Mouse (Mus musculus): ENCODE data around the gene Cdc42bpa. TPM values are rescaled to one million over a fixed set of nuclear protein-coding genes. Genes with fewer than 3 reads are reported as not detected.
A peak's percentile ranks its signal among the peaks of the same experiment; 100 is the strongest.

Gene Cdc42bpa
- polyA plus RNA-seq, 1 experiment from 2014 or later = 33.6 TPM

DNA sequence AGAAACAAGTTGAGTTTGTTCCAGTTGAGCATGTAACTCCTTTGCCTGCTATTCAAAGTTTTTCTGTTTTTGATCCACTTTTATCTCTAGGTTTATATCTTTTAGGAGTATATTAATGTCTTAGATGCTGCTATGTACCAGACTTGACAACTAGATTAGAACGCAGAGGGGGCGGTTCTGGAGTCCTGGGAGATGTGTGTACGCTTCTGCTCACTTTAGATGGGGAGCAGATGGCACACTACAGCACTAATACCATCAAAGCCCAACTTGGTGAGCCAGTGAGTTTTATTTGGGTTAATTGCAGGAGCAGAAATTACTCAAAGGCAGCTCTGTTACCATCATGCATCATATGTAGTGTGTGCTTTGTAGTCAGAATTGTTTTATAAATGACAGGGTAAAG lies 77.2 kb downstream of the Cdc42bpa start:
- ATAC-seq (ENCODE audit: low read depth) = no peak
- 69% methylated on average over 3 of the region's 3 CpGs for WGBS
- H3K4me3 ChIP-seq (ENCODE audit: low read depth, low read length) = no peak overlapping the region

DNA sequence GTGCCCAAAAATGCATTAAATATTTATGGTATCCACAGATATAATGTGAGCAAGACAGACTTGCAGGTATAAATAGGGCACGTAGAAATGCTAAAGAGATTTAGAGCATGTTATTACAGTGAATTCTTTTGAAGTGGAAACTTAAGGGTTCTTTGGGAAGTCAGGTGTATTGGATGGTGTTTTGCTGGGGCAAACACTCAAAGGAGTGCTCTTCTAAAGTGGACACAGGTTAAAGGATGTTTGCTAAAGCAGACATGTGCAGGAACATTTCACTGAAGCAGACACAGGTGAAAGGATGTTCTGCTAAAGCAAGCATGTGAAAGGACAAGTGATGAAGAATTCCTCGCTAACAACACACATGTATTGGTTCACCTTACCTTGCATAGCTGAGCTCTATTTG lies 83.9 kb downstream of the Cdc42bpa start:
- 91% methylated on average over 2 of the region's 2 CpGs for WGBS
- no peak overlapping the region for H3K9ac ChIP-seq (replicated peaks; ENCODE audit: low read depth, low read length)
- ATAC-seq (ENCODE audit: low read depth) = no peak
- no peak overlapping the region for H3K27ac ChIP-seq (ENCODE audit: low read depth, low read length)
- no peaks in the 10 kb centered on the region for H3K36me3 ChIP-seq (ENCODE audit: control insufficient read depth, insufficient read depth, low read length)
- H3K4me1 ChIP-seq (ENCODE audit: control insufficient read depth, insufficient read depth, low read length) = no peaks in the 10 kb centered on the region
- H3K4me3 ChIP-seq (ENCODE audit: low read depth, low read length) = no peak overlapping the region
- H3K9me3 ChIP-seq (ENCODE audit: control insufficient read depth, low read length) = no peaks in the 10 kb centered on the region
- no peaks in the 10 kb centered on the region for H3K27me3 ChIP-seq (ENCODE audit: control insufficient read depth, insufficient read depth, low read length)
- H3K4me2 ChIP-seq (ENCODE audit: low read depth, low read length) = no peak overlapping the region

More for the DNA sequence above, 77.2 kb downstream of the Cdc42bpa start:
- Histone ChIP-seq H3K36me3 (ENCODE audit: control insufficient read depth, insufficient read depth, low read length) (no peaks in the 10 kb centered on the region), H3K27ac (ENCODE audit: low read depth, low read length) (no peak overlapping the region), H3K4me2 (ENCODE audit: low read depth, low read length) (no peak overlapping the region), H3K4me1 (ENCODE audit: control insufficient read depth, insufficient read depth, low read length) (no peaks in the 10 kb centered on the region), H3K9me3 (ENCODE audit: control insufficient read depth, low read length) (no peaks in the 10 kb centered on the region), H3K9ac (replicated peaks; ENCODE audit: low read depth, low read length) (no peak overlapping the region), H3K27me3 (ENCODE audit: control insufficient read depth, insufficient read depth, low read length) (no peaks in the 10 kb centered on the region)

DNA sequence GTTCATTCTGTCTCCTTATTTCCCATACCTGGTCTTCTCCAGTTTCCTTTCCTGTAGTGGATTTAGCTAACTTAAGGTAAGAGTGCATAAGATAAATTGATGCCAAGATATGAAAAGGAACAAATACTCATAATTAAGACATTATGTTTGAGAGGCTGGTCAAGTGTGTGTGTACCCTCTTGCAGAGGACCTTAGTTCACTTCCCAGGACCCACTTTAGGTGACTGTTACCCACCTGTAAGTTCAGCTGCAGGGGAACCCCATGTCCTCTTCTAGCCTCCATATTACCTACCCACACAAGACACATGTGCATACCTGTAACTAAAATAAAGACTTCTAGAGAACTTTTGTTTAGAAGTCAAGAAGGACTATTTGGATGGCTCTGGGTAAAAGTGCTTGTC lies 84.9 kb downstream of the Cdc42bpa start:
- H3K27ac ChIP-seq (ENCODE audit: low read depth, low read length) = no peak overlapping the region
- H3K27me3 ChIP-seq (ENCODE audit: control insufficient read depth, insufficient read depth, low read length) = no peaks in the 10 kb centered on the region
- H3K4me3 ChIP-seq (ENCODE audit: low read depth, low read length) = no peak overlapping the region
- no peaks in the 10 kb centered on the region for H3K9me3 ChIP-seq (ENCODE audit: control insufficient read depth, low read length)
- ATAC-seq (ENCODE audit: low read depth) = no peak
- H3K36me3 ChIP-seq (ENCODE audit: control insufficient read depth, insufficient read depth, low read length) = no peaks in the 10 kb centered on the region
- H3K9ac ChIP-seq (replicated peaks; ENCODE audit: low read depth, low read length) = no peak overlapping the region
- H3K4me1 ChIP-seq (ENCODE audit: control insufficient read depth, insufficient read depth, low read length) = no peaks in the 10 kb centered on the region
- H3K4me2 ChIP-seq (ENCODE audit: low read depth, low read length) = no peak overlapping the region

DNA sequence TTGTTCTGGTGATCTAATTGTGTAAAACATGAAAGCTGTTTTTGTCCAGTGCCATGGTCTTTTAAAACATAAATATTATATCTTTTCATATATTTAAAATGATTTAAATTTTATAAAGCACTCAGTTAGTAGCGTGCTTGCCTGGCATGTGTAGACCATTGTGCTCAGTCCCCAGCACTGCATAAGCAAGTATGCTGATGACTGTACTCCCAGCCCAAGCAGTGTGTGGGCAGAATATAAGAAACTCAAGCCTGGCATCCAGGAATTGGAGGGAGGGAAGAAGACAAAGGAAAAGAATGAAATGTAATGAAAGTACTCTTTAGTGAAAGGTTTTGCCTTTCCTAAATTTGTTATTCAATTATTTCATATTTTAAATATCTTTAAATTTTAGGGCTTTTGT lies 128.9 kb downstream of the Cdc42bpa start:
- Histone ChIP-seq H3K9ac (replicated peaks; ENCODE audit: low read depth, low read length) (no peak overlapping the region), H3K27ac (ENCODE audit: low read depth, low read length) (no peak overlapping the region), H3K9me3 (ENCODE audit: control insufficient read depth, low read length) (no peaks in the 10 kb centered on the region), H3K36me3 (ENCODE audit: control insufficient read depth, insufficient read depth, low read length) (no peaks in the 10 kb centered on the region), H3K4me1 (ENCODE audit: control insufficient read depth, insufficient read depth, low read length) (no peaks in the 10 kb centered on the region), H3K4me3 (ENCODE audit: low read depth, low read length) (no peak overlapping the region), H3K27me3 (ENCODE audit: control insufficient read depth, insufficient read depth, low read length) (no peaks in the 10 kb centered on the region), H3K4me2 (ENCODE audit: low read depth, low read length) (no peak overlapping the region)
- WGBS = 88% methylated on average over 1 of the region's 1 CpGs
- ATAC-seq (ENCODE audit: low read depth) = no peak

DNA sequence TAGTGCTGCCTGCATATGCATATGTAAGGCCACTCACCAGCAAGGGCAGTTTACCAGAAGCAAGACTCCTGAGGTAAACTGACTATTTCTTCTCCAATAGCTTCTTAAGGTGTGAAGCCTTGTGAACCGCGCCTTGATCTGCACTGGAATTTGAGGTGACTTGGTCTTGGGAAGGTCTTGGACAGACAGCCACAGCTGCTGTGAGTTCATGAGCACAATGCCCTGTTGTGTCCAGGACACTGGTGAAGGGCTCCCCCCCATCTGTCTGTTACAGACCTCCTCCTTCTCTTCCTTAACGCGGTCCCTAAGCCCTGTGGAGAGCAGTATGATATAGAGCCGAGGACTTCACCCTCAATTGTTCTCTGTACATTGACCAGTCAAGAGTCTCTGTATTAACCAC lies 138.2 kb downstream of the Cdc42bpa start:
- Histone ChIP-seq H3K4me2 (ENCODE audit: low read depth, low read length) (no peak overlapping the region), H3K4me3 (ENCODE audit: low read depth, low read length) (no peak overlapping the region), H3K9ac (replicated peaks; ENCODE audit: low read depth, low read length) (no peak overlapping the region), H3K4me1 (ENCODE audit: control insufficient read depth, insufficient read depth, low read length) (no peaks in the 10 kb centered on the region), H3K36me3 (ENCODE audit: control insufficient read depth, insufficient read depth, low read length) (0 out of 2 replicates have a peak, but pooled peaks cover 10% of the 10 kb centered on the region), H3K9me3 (ENCODE audit: control insufficient read depth, low read length) (no peaks in the 10 kb centered on the region), H3K27me3 (ENCODE audit: control insufficient read depth, insufficient read depth, low read length) (no peaks in the 10 kb centered on the region), H3K27ac (ENCODE audit: low read depth, low read length) (no peak overlapping the region)
- no peak for ATAC-seq (ENCODE audit: low read depth)
- WGBS = 91% methylated on average over 5 of the region's 5 CpGs

DNA sequence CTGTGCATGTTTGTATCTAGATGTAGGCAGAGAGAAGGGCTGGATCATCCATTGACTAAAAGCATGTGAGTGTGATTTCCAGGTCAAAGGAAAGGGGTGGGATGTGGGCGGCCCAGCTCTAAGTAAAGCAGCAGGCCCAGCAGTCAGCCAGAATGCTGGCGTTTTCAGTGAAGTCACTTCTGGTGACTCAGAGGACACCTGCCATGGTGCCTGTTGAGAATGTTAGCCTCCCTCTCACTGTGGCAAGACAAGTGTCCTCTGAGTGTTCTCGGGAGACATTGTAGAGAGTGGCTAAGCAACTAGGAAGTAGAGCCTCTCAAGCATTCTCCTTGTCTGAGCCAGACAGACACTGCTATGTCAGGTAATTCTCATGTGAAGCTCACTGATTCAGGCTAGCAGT lies 144.3 kb downstream of the Cdc42bpa start:
- Histone ChIP-seq H3K9ac (replicated peaks; ENCODE audit: low read depth, low read length) (no peak overlapping the region), H3K4me1 (ENCODE audit: control insufficient read depth, insufficient read depth, low read length) (peaks cover 6% of the 10 kb centered on the region; the same call in 1 of the 2 replicates), H3K4me3 (ENCODE audit: low read depth, low read length) (no peak overlapping the region), H3K9me3 (ENCODE audit: control insufficient read depth, low read length) (no peaks in the 10 kb centered on the region), H3K27ac (ENCODE audit: low read depth, low read length) (no peak overlapping the region), H3K27me3 (ENCODE audit: control insufficient read depth, insufficient read depth, low read length) (no peaks in the 10 kb centered on the region), H3K36me3 (ENCODE audit: control insufficient read depth, insufficient read depth, low read length) (no peaks in the 10 kb centered on the region), H3K4me2 (ENCODE audit: low read depth, low read length) (no peak overlapping the region)
- ATAC-seq (ENCODE audit: low read depth) = no peak
- 67% methylated on average over 3 of the region's 3 CpGs for WGBS

DNA sequence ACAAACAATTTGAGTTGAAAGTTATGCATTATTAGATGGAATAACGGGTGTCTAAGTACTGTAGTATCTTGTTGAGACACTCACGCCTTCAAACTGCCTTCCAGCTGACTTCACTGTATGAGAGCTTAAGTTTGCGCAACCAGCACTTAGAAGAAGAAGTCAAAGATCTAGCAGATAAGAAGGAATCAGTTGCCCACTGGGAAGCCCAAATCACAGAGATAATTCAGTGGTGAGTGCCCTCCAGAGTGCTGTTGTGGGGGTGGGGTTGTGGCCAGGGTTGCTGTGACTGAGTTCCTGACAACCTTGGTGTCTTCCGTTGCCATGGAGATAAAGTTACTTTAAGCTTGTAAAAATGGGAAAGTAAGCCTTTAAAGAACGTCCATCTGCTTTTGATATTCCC lies 148.8 kb downstream of the Cdc42bpa start:
- WGBS = 75% methylated on average over 5 of the region's 5 CpGs
- no peak overlapping the region for H3K27ac ChIP-seq (ENCODE audit: low read depth, low read length)
- peaks cover 6% of the 10 kb centered on the region; the same call in 1 of the 2 replicates for H3K4me1 ChIP-seq (ENCODE audit: control insufficient read depth, insufficient read depth, low read length)
- 0 out of 2 replicates have a peak, but pooled peaks cover 5% of the 10 kb centered on the region for H3K36me3 ChIP-seq (ENCODE audit: control insufficient read depth, insufficient read depth, low read length)
- no peaks in the 10 kb centered on the region for H3K27me3 ChIP-seq (ENCODE audit: control insufficient read depth, insufficient read depth, low read length)
- H3K4me3 ChIP-seq (ENCODE audit: low read depth, low read length) = no peak overlapping the region
- H3K4me2 ChIP-seq (ENCODE audit: low read depth, low read length) = no peak overlapping the region
- no peak for ATAC-seq (ENCODE audit: low read depth)
- no peaks in the 10 kb centered on the region for H3K9me3 ChIP-seq (ENCODE audit: control insufficient read depth, low read length)
- H3K9ac ChIP-seq (replicated peaks; ENCODE audit: low read depth, low read length) = no peak overlapping the region

DNA sequence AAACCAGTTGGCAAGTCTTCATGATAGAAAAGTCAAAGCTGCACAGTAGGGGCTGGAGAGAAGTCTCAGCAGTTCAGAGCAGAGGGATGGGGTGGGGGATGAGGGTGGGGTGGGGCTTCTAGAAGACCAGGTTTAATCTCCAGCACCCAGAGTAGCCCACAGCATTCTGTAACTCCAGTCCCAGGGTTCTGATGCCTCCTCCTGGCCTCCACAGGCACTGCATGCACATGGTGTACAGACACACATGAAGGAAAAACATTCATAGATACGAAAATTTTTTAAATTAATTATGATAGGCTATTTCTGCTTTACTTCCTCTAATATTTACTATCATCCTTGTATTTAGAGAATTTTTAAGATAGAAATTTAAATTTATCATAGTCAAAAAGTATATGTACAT lies 156.3 kb downstream of the Cdc42bpa start:
- Histone ChIP-seq H3K27ac (ENCODE audit: low read depth, low read length) (no peak overlapping the region), H3K27me3 (ENCODE audit: control insufficient read depth, insufficient read depth, low read length) (no peaks in the 10 kb centered on the region), H3K4me1 (ENCODE audit: control insufficient read depth, insufficient read depth, low read length) (peaks cover 3% of the 10 kb centered on the region; the same call in 1 of the 2 replicates), H3K36me3 (ENCODE audit: control insufficient read depth, insufficient read depth, low read length) (0 out of 2 replicates have a peak, but pooled peaks cover 6% of the 10 kb centered on the region), H3K4me3 (ENCODE audit: low read depth, low read length) (no peak overlapping the region), H3K9ac (replicated peaks; ENCODE audit: low read depth, low read length) (no peak overlapping the region), H3K9me3 (ENCODE audit: control insufficient read depth, low read length) (no peaks in the 10 kb centered on the region), H3K4me2 (ENCODE audit: low read depth, low read length) (no peak overlapping the region)
- 83% methylated on average over 1 of the region's 1 CpGs for WGBS
- ATAC-seq (ENCODE audit: low read depth) = no peak

DNA sequence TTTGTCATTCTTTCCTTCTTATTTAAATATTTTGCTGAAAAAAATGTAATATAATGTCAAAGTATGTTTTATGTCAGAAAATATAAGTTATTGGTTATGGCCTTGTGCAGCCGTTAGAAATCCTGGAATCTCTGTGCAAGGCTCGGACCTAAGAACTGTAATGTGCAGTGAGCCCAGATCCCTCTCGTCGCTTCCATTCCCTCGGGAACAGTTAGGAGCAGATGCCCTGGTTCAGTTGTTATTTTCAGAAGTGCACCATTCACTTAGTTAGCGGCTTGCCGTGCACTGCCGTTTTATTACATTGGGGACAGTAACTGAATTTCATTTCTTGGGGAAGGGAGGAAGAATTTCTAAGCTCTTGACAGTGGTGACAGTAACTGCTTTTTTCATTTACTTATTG lies 158.0 kb downstream of the Cdc42bpa start:
- no peak overlapping the region for H3K4me2 ChIP-seq (ENCODE audit: low read depth, low read length)
- no peaks in the 10 kb centered on the region for H3K9me3 ChIP-seq (ENCODE audit: control insufficient read depth, low read length)
- no peak overlapping the region; the same call in 1 of the 2 replicates for H3K9ac ChIP-seq (replicated peaks; ENCODE audit: low read depth, low read length)
- 28% methylated on average over 8 of the region's 8 CpGs for WGBS
- peaks cover 3% of the 10 kb centered on the region; the same call in 1 of the 2 replicates for H3K4me1 ChIP-seq (ENCODE audit: control insufficient read depth, insufficient read depth, low read length)
- H3K27ac ChIP-seq (ENCODE audit: low read depth, low read length) = no peak overlapping the region
- no peaks in the 10 kb centered on the region for H3K27me3 ChIP-seq (ENCODE audit: control insufficient read depth, insufficient read depth, low read length)
- ATAC-seq (ENCODE audit: low read depth) = peak; percentile 58; the same call in 1 of the 2 replicates
- H3K4me3 ChIP-seq (ENCODE audit: low read depth, low read length) = no peak overlapping the region
- H3K36me3 ChIP-seq (ENCODE audit: control insufficient read depth, insufficient read depth, low read length) = 0 out of 2 replicates have a peak, but pooled peaks cover 6% of the 10 kb centered on the region

Measured in neural tube, embryonic 14.5 days (tissue).